Mouse (Mus musculus): ENCODE measurements around the gene Cdc42bpb.

DNA sequence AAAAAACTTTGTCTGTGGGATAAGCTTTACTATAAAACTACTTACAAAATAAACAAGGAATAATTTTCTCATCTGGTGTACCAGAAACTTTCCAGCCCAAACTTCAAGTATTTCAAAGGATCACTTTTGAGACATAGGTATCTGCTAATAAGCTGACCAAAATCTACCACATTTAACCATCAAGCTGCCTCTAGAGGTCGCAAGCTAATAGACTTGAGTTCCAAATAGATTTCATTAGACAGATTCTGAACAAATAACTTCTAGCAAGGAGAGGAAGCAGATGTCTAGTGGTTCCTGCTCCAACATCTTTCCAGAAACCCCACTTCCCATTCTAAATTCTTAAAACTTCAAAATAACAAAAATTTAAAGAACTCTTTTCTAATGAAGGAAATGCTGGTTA is 33.6 kb downstream of the Cdc42bpb start:
- TF ChIP-seq POLR2A (IDR thresholded peaks at IDR 0.05; ENCODE audit: low read depth, low read length) (no peak), CTCF (IDR thresholded peaks at IDR 0.05; ENCODE audit: extremely low read depth, insufficient read length, insufficient replicate concordance, low read depth, low read length) (no peak)

Measured in small intestine, adult 2 months (tissue).